Mouse (Mus musculus): ENCODE data around the gene Taldo1. TPM values are rescaled to one million over a fixed set of nuclear protein-coding genes. Genes with fewer than 3 reads are reported as not detected.

The Taldo1 gene
- polyA plus RNA-seq, 1 experiment = 554 TPM

Other genes with a start within 250 kb of the Taldo1 start
- 146 and 149 TPM in 2 replicates for gene Rnh1, start 219.3 kb upstream of the Taldo1 start, polyA plus RNA-seq (2012; rRNA removed)
- 82.1 and 91.7 TPM in 2 replicates for gene Hras, start 198.2 kb upstream of the Taldo1 start, polyA plus RNA-seq (2012; rRNA removed)
- 5.4 and 7.2 TPM in 2 replicates for gene Lrrc56, start 198.0 kb upstream of the Taldo1 start, polyA plus RNA-seq (2012; rRNA removed)
- gene Lmntd2, start 178.1 kb upstream of the Taldo1 start, polyA plus RNA-seq (2012; rRNA removed) = 7.2 and 9.4 TPM in 2 replicates
- 143 and 153 TPM in 2 replicates for gene Rassf7, start 176.3 kb upstream of the Taldo1 start, polyA plus RNA-seq (2012; rRNA removed)
- gene Phrf1, start 163.4 kb upstream of the Taldo1 start, polyA plus RNA-seq (2012; rRNA removed) = 23.1 and 24.7 TPM in 2 replicates
- 159 and 210 TPM in 2 replicates for gene Irf7, start 125.7 kb upstream of the Taldo1 start, polyA plus RNA-seq (2012; rRNA removed)
- gene Cdhr5, start 115.4 kb upstream of the Taldo1 start, polyA plus RNA-seq (2012; rRNA removed) = 611 and 677 TPM in 2 replicates
- 226 and 321 TPM in 2 replicates for gene Sct, start 113.1 kb upstream of the Taldo1 start, polyA plus RNA-seq (2012; rRNA removed)
- 0.08 and 0.21 TPM in 2 replicates for gene Drd4, start 100.2 kb upstream of the Taldo1 start, polyA plus RNA-seq (2012; rRNA removed)
- 17.5 and 19.9 TPM in 2 replicates for gene Deaf1, start 64.5 kb upstream of the Taldo1 start, polyA plus RNA-seq (2012; rRNA removed)
- 33.3 and 37.2 TPM in 2 replicates for gene Tmem80, start 64.5 kb upstream of the Taldo1 start, polyA plus RNA-seq (2012; rRNA removed)
- gene Eps8l2, start 53.3 kb upstream of the Taldo1 start, polyA plus RNA-seq (2012; rRNA removed) = 314 and 414 TPM in 2 replicates
- 54.0 and 56.7 TPM in 2 replicates for gene Gatd1, start 21.9 kb downstream of the Taldo1 start, polyA plus RNA-seq (2012; rRNA removed)
- gene Cend1, start 37.3 kb downstream of the Taldo1 start, polyA plus RNA-seq (2012; rRNA removed) = 2.0 and 2.9 TPM in 2 replicates
- gene Slc25a22, start 45.7 kb downstream of the Taldo1 start, polyA plus RNA-seq (2012; rRNA removed) = 214 and 297 TPM in 2 replicates
- gene Pidd1, start 51.8 kb downstream of the Taldo1 start, polyA plus RNA-seq (2012; rRNA removed) = 13.0 and 17.0 TPM in 2 replicates
- 642 and 693 TPM in 2 replicates for gene Rplp2, start 55.2 kb downstream of the Taldo1 start, polyA plus RNA-seq (2012; rRNA removed)
- gene Pnpla2, start 63.0 kb downstream of the Taldo1 start, polyA plus RNA-seq (2012; rRNA removed) = 185 and 198 TPM in 2 replicates
- 38.6 and 41.4 TPM in 2 replicates for gene Cracr2b, start 68.9 kb downstream of the Taldo1 start, polyA plus RNA-seq (2012; rRNA removed)
- gene Cd151, start 75.2 kb downstream of the Taldo1 start, polyA plus RNA-seq (2012; rRNA removed) = 255 and 294 TPM in 2 replicates
- 40.0 and 43.9 TPM in 2 replicates for gene Polr2l, start 82.9 kb downstream of the Taldo1 start, polyA plus RNA-seq (2012; rRNA removed)
- 19.5 and 21.6 TPM in 2 replicates for gene Tspan4, start 83.0 kb downstream of the Taldo1 start, polyA plus RNA-seq (2012; rRNA removed)
- 31.5 and 37.0 TPM in 2 replicates for gene Chid1, start 147.7 kb downstream of the Taldo1 start, polyA plus RNA-seq (2012; rRNA removed)
- 66.6 and 81.1 TPM in 2 replicates for gene Ap2a2, start 170.0 kb downstream of the Taldo1 start, polyA plus RNA-seq (2012; rRNA removed)

Measured in large intestine, adult 2 months (tissue).